Mouse (Mus musculus) ES-E14 (cell line): ENCODE measurements around the gene Plce1.

Experiments
- HCFC1 ChIP-seq: IDR thresholded peaks from 2 replicates; pipeline ENCODE4 v1.6.1; 2012; ENCODE audit warnings: low read length, inconsistent platforms, borderline replicate concordance; ENCODE audit not compliant: insufficient read depth
- MAFK ChIP-seq: IDR thresholded peaks from 2 replicates; pipeline ENCODE4 v1.6.1; 2014; ENCODE audit warnings: mild to moderate bottlenecking, low read depth, low read length, inconsistent platforms; ENCODE audit not compliant: insufficient read depth
- ZNF384 ChIP-seq: IDR thresholded peaks from 2 replicates; pipeline ENCODE4 v1.6.1; 2012; ENCODE audit warnings: low read depth, low read length, inconsistent platforms

DNA sequence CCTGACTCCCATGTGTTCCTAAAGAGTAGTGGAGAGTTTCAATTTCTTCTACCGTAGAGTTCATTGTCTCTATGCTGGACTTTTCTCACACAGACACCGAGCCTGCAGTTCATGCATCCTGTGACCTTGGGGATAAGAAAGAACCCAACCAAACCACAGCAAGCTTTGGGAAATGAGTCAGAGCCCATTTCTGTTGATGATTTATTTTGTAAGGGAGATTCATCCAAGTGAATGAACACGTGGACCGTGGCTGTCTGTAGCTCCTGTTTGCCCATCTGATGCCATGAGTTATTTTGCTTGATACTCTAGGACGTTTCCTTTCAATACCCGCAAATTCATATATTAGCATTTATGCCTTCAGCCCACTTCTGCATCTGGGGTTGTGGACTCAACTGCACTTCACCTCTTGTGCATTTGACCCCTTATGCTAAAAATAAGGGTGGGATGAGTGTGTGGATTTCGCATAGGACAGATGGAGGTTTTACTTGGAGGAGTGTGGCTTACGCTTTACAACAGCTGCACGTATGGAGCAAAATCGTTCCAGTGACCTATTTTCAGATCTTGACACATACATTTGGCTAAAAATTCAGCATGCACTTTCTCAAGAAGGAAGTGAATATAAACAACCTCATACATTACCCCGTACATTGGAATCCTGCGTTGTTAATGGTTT, 112.5 kb downstream of the Plce1 start:
- TF ChIP-seq HCFC1 (no peak), MAFK (no peak), ZNF384 (no peak)
